Mouse (Mus musculus): ENCODE data around the gene Zfp219.

- TF ChIP-seq POLR2A (IDR thresholded peaks at IDR 0.05; ENCODE audit: insufficient read depth, low read length) (no peak), CTCF (IDR thresholded peaks at IDR 0.05; ENCODE audit: low read depth, low read length) (no peak)
These were observed 6.2 kb downstream of the Zfp219 start for GRCm38 (mm10) chr14:52014271-52014760.

Measured in ES-Bruce4 (cell line).